Mouse (Mus musculus) ES-E14 (cell line): ENCODE data around the gene Fbxl17. TPM values are rescaled to one million over a fixed set of nuclear protein-coding genes. Genes with fewer than 3 reads are reported as not detected.

ENCODE experiments used
- DNase-seq: peaks from one replicate; pipeline ENCODE4 v3.0.0-alpha.2; 2013; ENCODE audit warnings: low read depth, low spot score
- H3K27ac ChIP-seq: 2 replicates; pipeline ENCODE4 v1.5.1; 2012; ENCODE audit warnings: low read depth, mild to moderate bottlenecking, low read length, moderate library complexity, mixed read lengths; ENCODE audit not compliant: poor library complexity, insufficient read depth, severe bottlenecking
- H3K36me3 ChIP-seq: 2 replicates; pipeline ENCODE4 v1.6.1; 2012; ENCODE audit warnings: mild to moderate bottlenecking, low read length, moderate library complexity, mixed read lengths; ENCODE audit not compliant: control insufficient read depth, poor library complexity, insufficient read depth, severe bottlenecking
- H3K4me1 ChIP-seq, 2 experiments: fragments of 150-350 bp in 1 of 2; sonication (generic) in 1 of 2; 2 replicates each; pipeline ENCODE4 v1.6.1; 2012; ENCODE audit warnings: low read length in 2 of 2, mild to moderate bottlenecking in 1 of 2, mixed read lengths in 1 of 2; ENCODE audit not compliant: control insufficient read depth in 2 of 2, insufficient read depth in 2 of 2, poor library complexity in 1 of 2
- H3K4me3 ChIP-seq, 2 experiments: fragments of 150-350 bp in 1 of 2; sonication (generic) in 1 of 2; 2 replicates each; pipeline ENCODE4 v1.5.1; 2012; ENCODE audit warnings: low read length in 2 of 2, low read depth in 1 of 2, mild to moderate bottlenecking in 1 of 2, mixed read lengths in 1 of 2; ENCODE audit not compliant: insufficient read depth in 1 of 2, poor library complexity in 1 of 2, severe bottlenecking in 1 of 2
- H3K9ac ChIP-seq: 2 replicates; pipeline ENCODE4 v1.6.1; 2012; ENCODE audit warnings: low read depth, mild to moderate bottlenecking, low read length, mixed read lengths; ENCODE audit not compliant: poor library complexity, insufficient read depth, severe bottlenecking
- H3K9me3 ChIP-seq: fragments of 150-350 bp; sonication (generic); 2 replicates; pipeline ENCODE4 v1.6.1; 2012; ENCODE audit warnings: low read depth, mild to moderate bottlenecking, low read length; ENCODE audit not compliant: control insufficient read depth, insufficient read depth
- CHD2 ChIP-seq: IDR thresholded peaks from 2 replicates; pipeline ENCODE4 v1.6.1; 2014; ENCODE audit warnings: mild to moderate bottlenecking, low read depth, low read length, inconsistent platforms
- HCFC1 ChIP-seq: IDR thresholded peaks from 2 replicates; pipeline ENCODE4 v1.6.1; 2012; ENCODE audit warnings: low read length, inconsistent platforms, borderline replicate concordance; ENCODE audit not compliant: insufficient read depth
- MAFK ChIP-seq: IDR thresholded peaks from 2 replicates; pipeline ENCODE4 v1.6.1; 2014; ENCODE audit warnings: mild to moderate bottlenecking, low read depth, low read length, inconsistent platforms; ENCODE audit not compliant: insufficient read depth
- ZC3H11A ChIP-seq: IDR thresholded peaks from 2 replicates; pipeline ENCODE4 v1.6.1; 2012; ENCODE audit warnings: low read depth, mild to moderate bottlenecking, inconsistent platforms, low read length, borderline replicate concordance
- ZNF384 ChIP-seq: IDR thresholded peaks from 2 replicates; pipeline ENCODE4 v1.6.1; 2012; ENCODE audit warnings: low read depth, low read length, inconsistent platforms
- in situ Hi-C, 2 experiments: fragments of 600-800 bp; cut with MboI; formaldehyde crosslinking; loops; one replicate each; pipeline ENCODE4 v1.15.1; 2025; ENCODE audit warnings: low sequenced_read_pairs in 2 of 2, inconsistent platforms in 1 of 2; ENCODE audit not compliant: unreplicated experiment in 2 of 2
- total RNA-seq: library from RNA; depleted of rRNA; stranded (reverse); fragments of 300-350 nt; gene quantifications from 2 replicates; pipeline ENCODE4 v1.2.3, GENCODE M21; 2012

Fbxl17 gene
- total RNA-seq, 1 experiment = 5.6 TPM

GRCm38 (mm10) chr17:63500156-63500834 lies 478 bp upstream of the Fbxl17 start:
- TF ChIP-seq HCFC1 = no peak
- DNase-seq = peak; percentile 66

GRCm38 (mm10) chr17:63498717-63499635 lies 841 bp downstream of the Fbxl17 start:
- H3K4me1 ChIP-seq = peaks cover 2 to 7% of the 10 kb centered on the region in 2 experiments; a peak in 3 of 4 replicates
- peaks cover 2% of the 10 kb centered on the region; the same call in 1 of the 2 replicates for H3K36me3 ChIP-seq
- peak overlapping the region; percentile 93 to 94 for H3K4me3 ChIP-seq
- peak; percentile 17 for DNase-seq
- in situ Hi-C loops = no loop called here
- H3K9ac ChIP-seq = peak overlapping the region; percentile 93
- H3K27ac ChIP-seq = peak overlapping the region; percentile 76
- H3K9me3 ChIP-seq = no peaks in the 10 kb centered on the region
- TF ChIP-seq ZC3H11A (no peak), HCFC1 (no peak), ZNF384 (no peak), MAFK (no peak), CHD2 (no peak)

More at GRCm38 (mm10) chr17:63500156-63500834, 478 bp upstream of the Fbxl17 start:
- Histone ChIP-seq H3K36me3 (peaks cover 2% of the 10 kb centered on the region; the same call in 1 of the 2 replicates), H3K4me3 (peak overlapping the region; percentile 93 to 94), H3K9me3 (no peaks in the 10 kb centered on the region), H3K9ac (peak overlapping the region; percentile 93), H3K27ac (peak overlapping the region; percentile 76), H3K4me1 (peaks cover 2 to 7% of the 10 kb centered on the region in 2 experiments; a peak in 3 of 4 replicates)
- in situ Hi-C loops = no loop called here

GRCm38 (mm10) chr17:63498182-63498716 lies 1.6 kb downstream of the Fbxl17 start:
- DNase-seq = no peak
- in situ Hi-C loops = no loop called here
- peaks cover 2 to 8% of the 10 kb centered on the region in 2 experiments; a peak in 3 of 4 replicates for H3K4me1 ChIP-seq
- H3K36me3 ChIP-seq = peaks cover 2% of the 10 kb centered on the region; the same call in 1 of the 2 replicates
- no peaks in the 10 kb centered on the region for H3K9me3 ChIP-seq
- H3K27ac ChIP-seq = no peak overlapping the region
- TF ChIP-seq ZNF384 (no peak), CHD2 (no peak), ZC3H11A (no peak)
- peak overlapping the region; percentile 49; the same call in 1 of the 2 replicates for H3K9ac ChIP-seq
- peak overlapping the region; percentile 93 to 94 for H3K4me3 ChIP-seq

GRCm38 (mm10) chr17:63497206-63497731 lies 2.5 kb downstream of the Fbxl17 start:
- no peak for DNase-seq
- in situ Hi-C loops = no loop called here
- peaks cover 2 to 11% of the 10 kb centered on the region in 2 experiments; a peak in 3 of 4 replicates for H3K4me1 ChIP-seq
- no peak for TF ChIP-seq HCFC1
- TF ChIP-seq MAFK = no peak
- no peak for TF ChIP-seq ZNF384
- no peak for TF ChIP-seq CHD2
- TF ChIP-seq ZC3H11A = no peak
- H3K36me3 ChIP-seq = peaks cover 2% of the 10 kb centered on the region; the same call in 1 of the 2 replicates
- no peak overlapping the region for H3K27ac ChIP-seq
- no peak overlapping the region for H3K9ac ChIP-seq
- no peaks in the 10 kb centered on the region for H3K9me3 ChIP-seq
- no peak overlapping the region for H3K4me3 ChIP-seq
